Mouse (Mus musculus) stomach, embryonic 14.5 days (tissue): ENCODE results near the gene Bag6. TPM values are rescaled to one million over a fixed set of nuclear protein-coding genes. Genes with fewer than 3 reads are reported as not detected.

ENCODE experiments used
- ATAC-seq: fragments of 200-750 bp; cut with Nextera tagmentation; 2 replicates; pipeline ENCODE4 v1.8.0; 2017; ENCODE audit warnings: low read depth, moderate TSS enrichment; ENCODE audit not compliant: insufficient number of reproducible peaks, insufficient read depth, low FRiP score
- H3K27ac ChIP-seq: fragments of 300-500 bp; sonication (generic); 2 replicates; pipeline ENCODE4 v1.5.1; 2014; ENCODE audit warnings: mild to moderate bottlenecking, low read length, moderate library complexity, mixed read lengths
- H3K27me3 ChIP-seq: fragments of 300-500 bp; sonication (generic); 2 replicates; pipeline ENCODE4 v1.6.1; 2014; ENCODE audit warnings: low read length, control low read depth, mixed read lengths; ENCODE audit not compliant: control insufficient read depth, insufficient read depth
- H3K36me3 ChIP-seq: fragments of 300-500 bp; sonication (generic); 2 replicates; pipeline ENCODE4 v1.6.1; 2014; ENCODE audit warnings: mild to moderate bottlenecking, control low read depth, low read length, moderate library complexity, mixed read lengths; ENCODE audit not compliant: control insufficient read depth, insufficient read depth
- H3K4me1 ChIP-seq: fragments of 300-500 bp; sonication (generic); 2 replicates; pipeline ENCODE4 v1.6.1; 2014; ENCODE audit warnings: low read length, control low read depth, mixed read lengths; ENCODE audit not compliant: control insufficient read depth, insufficient read depth
- H3K4me2 ChIP-seq: fragments of 300-500 bp; sonication (generic); replicated peaks from 2 replicates; pipeline ENCODE4 v1.6.1; 2014; ENCODE audit warnings: low read depth, low read length, control low read depth
- H3K4me3 ChIP-seq: fragments of 300-500 bp; sonication (generic); 2 replicates; pipeline ENCODE4 v1.5.1; 2014; ENCODE audit warnings: low read depth, low read length, control low read depth
- H3K9ac ChIP-seq: fragments of 300-500 bp; sonication (generic); replicated peaks from 2 replicates; pipeline ENCODE4 v1.6.1; 2014; ENCODE audit warnings: low read depth, mild to moderate bottlenecking, control low read depth, low read length, moderate library complexity, mixed read lengths
- H3K9me3 ChIP-seq: fragments of 300-500 bp; sonication (generic); 2 replicates; pipeline ENCODE4 v1.6.1; 2016; ENCODE audit warnings: low read depth, low read length, control low read depth; ENCODE audit not compliant: control insufficient read depth
- WGBS: fragments of 180-500 bp; shearing (Covaris S2); extraction: QIAGEN DNeasy Blood & Tissue Kit; methylation state at CpG from one replicate; pipeline ENCODE4 v1.1.7; 2014; 5-methylcytosine and 5-hydroxymethylcytosine counted together
- polyA plus RNA-seq: library from polyadenylated mRNA; unstranded; fragments of >200 nt; fragmentation: Nextera tagmentation; extraction: Ambion mirVana; gene quantifications from 2 replicates; pipeline ENCODE4 v1.2.1, GENCODE M21; 2014

Gene Bag6
- polyA plus RNA-seq, 1 experiment from 2014 or later = 86.5 TPM

GRCm38 (mm10) chr17:35147348-35147747 is 12.4 kb downstream of the Bag6 start:
- Histone ChIP-seq H3K9me3 (no peaks in the 10 kb centered on the region), H3K4me2 (no peak overlapping the region), H3K4me1 (no peaks in the 10 kb centered on the region), H3K27me3 (no peaks in the 10 kb centered on the region), H3K9ac (no peak overlapping the region), H3K27ac (no peak overlapping the region), H3K4me3 (no peak overlapping the region), H3K36me3 (peaks cover 96% of the 10 kb centered on the region)
- 50% methylated on average over 3 of the region's 3 CpGs for WGBS
- ATAC-seq = no peak

GRCm38 (mm10) chr17:35147922-35148639 is 13.1 kb downstream of the Bag6 start:
- H3K4me2 ChIP-seq = no peak overlapping the region
- peaks cover 96% of the 10 kb centered on the region for H3K36me3 ChIP-seq
- H3K9ac ChIP-seq = no peak overlapping the region
- H3K27me3 ChIP-seq = no peaks in the 10 kb centered on the region
- H3K27ac ChIP-seq = no peak overlapping the region
- no peaks in the 10 kb centered on the region for H3K9me3 ChIP-seq
- no peaks in the 10 kb centered on the region for H3K4me1 ChIP-seq
- ATAC-seq = no peak
- H3K4me3 ChIP-seq = no peak overlapping the region
- WGBS = 68% methylated on average over 5 of the region's 5 CpGs

GRCm38 (mm10) chr17:35152121-35152520 is 17.1 kb downstream of the Bag6 start:
- no peak overlapping the region for H3K4me2 ChIP-seq
- H3K36me3 ChIP-seq = peaks cover 96% of the 10 kb centered on the region
- WGBS = 89% methylated on average over 4 of the region's 4 CpGs
- no peak overlapping the region for H3K9ac ChIP-seq
- no peaks in the 10 kb centered on the region for H3K27me3 ChIP-seq
- no peak overlapping the region for H3K27ac ChIP-seq
- no peaks in the 10 kb centered on the region for H3K4me1 ChIP-seq
- no peak for ATAC-seq
- no peak overlapping the region for H3K4me3 ChIP-seq
- H3K9me3 ChIP-seq = no peaks in the 10 kb centered on the region

- H3K9me3 ChIP-seq = no peaks in the 10 kb centered on the region
- H3K4me2 ChIP-seq = no peak overlapping the region
- no peak overlapping the region for H3K4me3 ChIP-seq
- H3K27ac ChIP-seq = no peak overlapping the region
- H3K27me3 ChIP-seq = no peaks in the 10 kb centered on the region
- ATAC-seq = no peak
- H3K36me3 ChIP-seq = peaks cover 96% of the 10 kb centered on the region
- no peaks in the 10 kb centered on the region for H3K4me1 ChIP-seq
- no peak overlapping the region for H3K9ac ChIP-seq
- 87% methylated on average over 9 of the region's 9 CpGs for WGBS
These were observed 18.1 kb downstream of the Bag6 start for GRCm38 (mm10) chr17:35153077-35153476.

GRCm38 (mm10) chr17:35153931-35154330 is 19.0 kb downstream of the Bag6 start:
- Histone ChIP-seq H3K4me3 (no peak overlapping the region), H3K4me2 (no peak overlapping the region), H3K27ac (no peak overlapping the region), H3K9ac (no peak overlapping the region), H3K36me3 (peaks cover 96% of the 10 kb centered on the region), H3K4me1 (no peaks in the 10 kb centered on the region), H3K9me3 (no peaks in the 10 kb centered on the region), H3K27me3 (no peaks in the 10 kb centered on the region)
- WGBS = 81% methylated on average over 4 of the region's 4 CpGs
- ATAC-seq = no peak

- no peak for ATAC-seq
- Histone ChIP-seq H3K4me3 (no peak overlapping the region), H3K9ac (no peak overlapping the region), H3K4me1 (no peaks in the 10 kb centered on the region), H3K4me2 (no peak overlapping the region), H3K27me3 (no peaks in the 10 kb centered on the region), H3K9me3 (no peaks in the 10 kb centered on the region), H3K27ac (no peak overlapping the region), H3K36me3 (peaks cover 96% of the 10 kb centered on the region)
- 81% methylated on average over 7 of the region's 7 CpGs for WGBS
These were observed 19.6 kb downstream of the Bag6 start for GRCm38 (mm10) chr17:35154616-35155015.

- H3K36me3 ChIP-seq = peaks cover 96% of the 10 kb centered on the region
- no peaks in the 10 kb centered on the region for H3K9me3 ChIP-seq
- H3K9ac ChIP-seq = no peak overlapping the region
- no peak overlapping the region for H3K27ac ChIP-seq
- ATAC-seq = no peak
- H3K4me1 ChIP-seq = no peaks in the 10 kb centered on the region
- H3K4me3 ChIP-seq = no peak overlapping the region
- no peak overlapping the region for H3K4me2 ChIP-seq
- no peaks in the 10 kb centered on the region for H3K27me3 ChIP-seq
- WGBS = 87% methylated on average over 12 of the region's 12 CpGs
These were observed 20.5 kb downstream of the Bag6 start for GRCm38 (mm10) chr17:35155451-35155850.

- H3K9me3 ChIP-seq = no peaks in the 10 kb centered on the region
- H3K27ac ChIP-seq = no peak overlapping the region
- peaks cover 99% of the 10 kb centered on the region for H3K36me3 ChIP-seq
- no peak overlapping the region for H3K4me2 ChIP-seq
- no peak overlapping the region for H3K4me3 ChIP-seq
- no peak overlapping the region for H3K9ac ChIP-seq
- no peaks in the 10 kb centered on the region for H3K27me3 ChIP-seq
- no peaks in the 10 kb centered on the region for H3K4me1 ChIP-seq
- no peak for ATAC-seq
- WGBS = 91% methylated on average over 33 of the region's 33 CpGs
These were observed 21.7 kb downstream of the Bag6 start for GRCm38 (mm10) chr17:35156461-35157200.
